Mouse (Mus musculus) cortical plate, adult 2 months (tissue): ENCODE data around the gene Smpdl3b.

Experiments used
- CTCF ChIP-seq: fragments of 200-500 bp; IDR thresholded peaks from 2 replicates; pipeline ENCODE4 v1.5.1; 2011; ENCODE audit warnings: mild to moderate bottlenecking, control low read depth, low read length; ENCODE audit not compliant: insufficient read depth; ENCODE audit errors: extremely low read depth
- POLR2A ChIP-seq: fragments of 200-500 bp; IDR thresholded peaks from 2 replicates; pipeline ENCODE4 v1.6.1; 2011; ENCODE audit warnings: mild to moderate bottlenecking, low read length, control low read depth; ENCODE audit not compliant: insufficient read depth; ENCODE audit errors: extremely low read depth

- TF ChIP-seq POLR2A = no peak
- TF ChIP-seq CTCF = no peak
Measured at GRCm38 (mm10) chr4:132804331-132804730, 47.3 kb upstream of the Smpdl3b start.
